Mouse (Mus musculus): Measurements from ENCODE around the gene Insr. TPM values are rescaled to one million over a fixed set of nuclear protein-coding genes. Genes with fewer than 3 reads are reported as not detected.
"Not testable (repeated sequence)": the region's sequence is repeated elsewhere in the genome, so short reads cannot be mapped to it uniquely, and the experiment has no call there.

Insr gene
- total RNA-seq, 2 experiments from 2014 or later: 46.9 to 50.3 TPM

- no peak for DNase-seq
These were observed 99.5 kb downstream of the Insr start for GRCm38 (mm10) chr8:3179930-3180329.

GRCm38 (mm10) chr8:3177440-3177839 lies 102.0 kb downstream of the Insr start:
- DNase-seq: no peak

GRCm38 (mm10) chr8:3172246-3172645 lies 107.2 kb downstream of the Insr start:
- DNase-seq: no peak

- DNase-seq: no peak
These were observed 132.9 kb downstream of the Insr start for GRCm38 (mm10) chr8:3146506-3146905.

- DNase-seq: not testable (repeated sequence)
These were observed 179.0 kb downstream of the Insr start for GRCm38 (mm10) chr8:3100416-3100815.

Small RNA genes lying within 50 kb of the gene (microRNA-seq; reads per million reads assigned to microRNA genes)
- 0 reads per million in 2 experiments for gene Gm25775

Other genes starting within 250 kb of the Insr start
- gene A430078G23Rik, start 73.8 kb upstream of the Insr start, total RNA-seq (2021): under 1 TPM in 1 of 2 experiments, not detected in 1; 0.25 TPM
- gene Arhgef18, start 113.4 kb upstream of the Insr start, total RNA-seq (2021): 10 to 100 TPM; 46.0 to 50.5 TPM
- gene Pex11g, start 188.1 kb upstream of the Insr start, total RNA-seq (2021): 1 to 10 TPM in 1 of 2 experiments, under 1 TPM in 1; 0.94 to 1.4 TPM
- under 1 TPM; 0.45 to 0.58 TPM for gene Tex45, start 191.2 kb upstream of the Insr start, total RNA-seq (2021)
- gene Zfp358, start 213.5 kb upstream of the Insr start, total RNA-seq (2021): 10 to 100 TPM; 28.1 to 31.7 TPM
- 10 to 100 TPM; 78.4 to 86.6 TPM for gene Mcoln1, start 220.8 kb upstream of the Insr start, total RNA-seq (2021)
- 10 to 100 TPM; 75.3 to 87.4 TPM for gene Pnpla6, start 235.8 kb upstream of the Insr start, total RNA-seq (2021)

All from layer of hippocampus, postnatal 36 days (tissue).